Mouse (Mus musculus): ENCODE measurements around the gene Cd274. TPM values are rescaled to one million over a fixed set of nuclear protein-coding genes. Genes with fewer than 3 reads are reported as not detected.

Cd274 gene
- polyA plus RNA-seq, 1 experiment from 2014 or later = 0.43 TPM

- ATAC-seq (ENCODE audit: low FRiP score, low read depth) = no peak
These were observed 21.6 kb upstream of the Cd274 start for GRCm38 (mm10) chr19:29345636-29346035.

DNA sequence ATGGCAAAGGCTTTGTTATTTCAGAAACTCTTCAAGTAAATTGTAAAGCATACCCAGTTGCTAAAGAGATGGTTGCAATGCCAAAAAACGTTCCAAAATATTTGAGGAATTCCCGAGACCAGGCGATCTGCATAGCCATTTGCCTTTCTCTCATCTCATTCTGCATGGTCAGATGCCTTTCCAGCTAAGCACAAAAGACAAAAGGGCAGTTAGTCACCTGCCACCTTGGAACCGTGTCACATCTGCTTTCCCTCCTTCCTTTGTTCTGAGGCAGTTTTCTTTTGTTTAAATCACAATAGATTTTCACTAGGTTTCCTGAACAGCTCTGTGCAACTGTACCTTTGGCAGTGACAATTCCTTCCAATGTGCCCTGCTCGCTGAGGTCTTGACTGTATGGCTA is 16.3 kb upstream of the Cd274 start:
- no peak overlapping the region for H3K4me2 ChIP-seq (replicated peaks)
- H3K4me1 ChIP-seq = no peaks in the 10 kb centered on the region
- H3K9ac ChIP-seq = no peak overlapping the region
- H3K27me3 ChIP-seq (replicated peaks) = no peaks in the 10 kb centered on the region
- H3K36me3 ChIP-seq = peaks cover 9% of the 10 kb centered on the region; the same call in 1 of the 2 replicates
- ATAC-seq (ENCODE audit: low FRiP score, low read depth) = no peak
- no peak overlapping the region for H3K4me3 ChIP-seq
- 20% methylated on average over 5 of the region's 5 CpGs for WGBS
- H3K27ac ChIP-seq = no peak overlapping the region
- no peaks in the 10 kb centered on the region for H3K9me3 ChIP-seq

More at GRCm38 (mm10) chr19:29345636-29346035, 21.6 kb upstream of the Cd274 start:
- Histone ChIP-seq H3K9me3 (no peaks in the 10 kb centered on the region), H3K27ac (no peak overlapping the region), H3K4me3 (no peak overlapping the region), H3K4me1 (no peaks in the 10 kb centered on the region), H3K9ac (no peak overlapping the region), H3K27me3 (replicated peaks) (no peaks in the 10 kb centered on the region), H3K4me2 (replicated peaks) (no peak overlapping the region), H3K36me3 (peaks cover 7% of the 10 kb centered on the region; the same call in 1 of the 2 replicates)
- WGBS = 82% methylated on average over 6 of the region's 6 CpGs

- Histone ChIP-seq H3K9ac (no peak overlapping the region), H3K4me1 (no peaks in the 10 kb centered on the region), H3K4me3 (peak overlapping the region; percentile 19), H3K27me3 (replicated peaks) (no peaks in the 10 kb centered on the region), H3K36me3 (peaks cover 8% of the 10 kb centered on the region; the same call in 1 of the 2 replicates), H3K4me2 (replicated peaks) (peak overlapping the region; percentile 57), H3K27ac (no peak overlapping the region), H3K9me3 (no peaks in the 10 kb centered on the region)
- 6% methylated on average over 20 of the region's 20 CpGs for WGBS
- ATAC-seq (ENCODE audit: low FRiP score, low read depth) = 0 out of 2 replicates have a peak, but pooled peaks have one; percentile 48
These were observed 12.1 kb upstream of the Cd274 start for GRCm38 (mm10) chr19:29354895-29355877.

GRCm38 (mm10) chr19:29356281-29356680 is 11.0 kb upstream of the Cd274 start:
- no peak for ATAC-seq (ENCODE audit: low FRiP score, low read depth)
- no peak overlapping the region for H3K4me2 ChIP-seq (replicated peaks)
- no peaks in the 10 kb centered on the region for H3K9me3 ChIP-seq
- H3K9ac ChIP-seq = no peak overlapping the region
- H3K4me3 ChIP-seq = no peak overlapping the region
- no peaks in the 10 kb centered on the region for H3K27me3 ChIP-seq (replicated peaks)
- no peak overlapping the region for H3K27ac ChIP-seq
- WGBS = 85% methylated on average over 11 of the region's 11 CpGs
- H3K36me3 ChIP-seq = peaks cover 8% of the 10 kb centered on the region; the same call in 1 of the 2 replicates
- H3K4me1 ChIP-seq = peaks cover 5% of the 10 kb centered on the region

DNA sequence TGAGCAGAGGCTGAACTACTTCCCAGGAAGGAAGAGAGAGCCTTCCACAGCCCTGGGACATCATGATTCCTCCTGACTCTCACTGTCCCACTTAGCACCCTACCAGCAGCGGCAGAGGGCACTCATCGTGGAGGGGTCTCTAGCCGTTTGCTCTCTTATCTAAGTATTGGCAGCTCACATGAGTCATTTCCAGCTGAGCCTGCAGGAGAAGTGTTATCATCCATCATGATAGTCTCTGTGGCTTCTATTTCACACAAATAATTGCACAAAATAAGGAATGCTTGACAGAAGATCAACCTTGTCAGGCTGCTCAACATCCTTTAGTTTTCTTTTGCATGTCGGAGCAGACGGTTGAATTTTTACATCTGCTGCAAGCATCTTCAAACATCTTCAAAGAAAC is 7.0 kb upstream of the Cd274 start:
- Histone ChIP-seq H3K27ac (no peak overlapping the region), H3K4me3 (no peak overlapping the region), H3K4me1 (peaks cover 7% of the 10 kb centered on the region), H3K27me3 (replicated peaks) (no peaks in the 10 kb centered on the region; the same call in 1 of the 2 replicates), H3K36me3 (0 out of 2 replicates have a peak, but pooled peaks cover 6% of the 10 kb centered on the region), H3K9me3 (no peaks in the 10 kb centered on the region), H3K9ac (no peak overlapping the region), H3K4me2 (replicated peaks) (no peak overlapping the region)
- 84% methylated on average over 5 of the region's 5 CpGs for WGBS
- ATAC-seq (ENCODE audit: low FRiP score, low read depth) = no peak

- 0 out of 2 replicates have a peak, but pooled peaks cover 6% of the 10 kb centered on the region for H3K36me3 ChIP-seq
- H3K9ac ChIP-seq = peak overlapping the region; percentile 73
- H3K4me3 ChIP-seq = peak overlapping the region; percentile 67
- ATAC-seq (ENCODE audit: low FRiP score, low read depth) = peak; percentile 100
- no peaks in the 10 kb centered on the region for H3K9me3 ChIP-seq
- peak overlapping the region; percentile 78 for H3K4me2 ChIP-seq (replicated peaks)
- H3K27me3 ChIP-seq (replicated peaks) = no peaks in the 10 kb centered on the region; the same call in 1 of the 2 replicates
- no peak overlapping the region for H3K27ac ChIP-seq
- 3% methylated on average over 33 of the region's 33 CpGs for WGBS
- peaks cover 7% of the 10 kb centered on the region for H3K4me1 ChIP-seq
These were observed 5.7 kb upstream of the Cd274 start for GRCm38 (mm10) chr19:29361468-29362130.

DNA sequence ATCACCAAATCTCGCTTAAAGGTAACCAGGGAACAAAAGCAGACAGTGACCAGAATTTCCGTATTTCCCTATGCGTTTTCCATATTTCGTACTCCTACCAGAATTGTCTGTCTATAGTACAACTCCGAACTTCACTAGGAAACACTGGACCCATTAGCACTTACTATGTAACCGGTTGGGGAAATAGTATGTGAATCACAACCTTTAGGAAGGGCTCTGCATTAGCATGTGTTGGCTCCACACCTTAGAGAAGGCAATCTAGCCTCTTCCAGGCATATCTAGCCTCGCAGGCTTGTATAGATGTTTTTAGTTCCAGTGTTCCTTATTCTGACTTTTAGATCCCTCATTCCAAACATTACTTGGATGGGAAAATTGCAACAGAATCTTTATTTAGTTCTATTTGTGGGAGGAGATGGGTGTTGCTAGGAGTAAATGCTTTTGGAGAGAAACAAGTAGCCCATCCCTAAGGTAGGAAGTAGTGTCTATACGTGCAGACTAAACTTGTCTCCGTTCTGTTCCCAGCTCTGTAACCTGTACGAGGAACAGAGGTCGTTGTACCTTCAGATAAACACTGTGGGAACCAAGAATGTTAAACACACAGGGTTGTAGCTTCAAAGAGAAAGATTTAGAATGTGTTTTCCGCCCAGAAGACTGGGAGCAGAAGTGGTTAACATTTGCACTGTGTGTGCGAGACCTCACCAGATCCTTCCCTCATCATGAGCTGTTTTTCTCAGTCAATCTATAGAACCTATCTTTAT is 4.9 kb upstream of the Cd274 start:
- 52% methylated on average over 13 of the region's 13 CpGs for WGBS
- no peak overlapping the region for H3K27ac ChIP-seq

DNA sequence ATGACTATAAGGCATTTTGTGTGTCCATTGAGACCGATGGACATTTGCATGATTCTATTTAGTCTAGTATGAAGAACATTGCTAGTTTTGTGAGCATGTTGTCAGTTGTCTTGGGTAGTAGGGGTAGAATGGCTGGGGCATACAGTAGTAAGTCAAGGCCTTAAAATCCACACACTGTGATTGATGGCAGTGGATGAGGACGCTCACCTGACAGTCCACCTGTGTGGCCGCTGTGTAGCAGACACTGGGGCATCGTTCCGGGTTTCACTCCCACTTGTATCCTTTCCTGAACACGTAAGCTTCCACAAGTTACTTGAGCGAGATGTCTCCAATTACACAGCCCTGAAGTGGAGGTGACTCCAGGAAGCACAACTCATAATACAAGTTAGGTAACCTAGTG is 3.7 kb upstream of the Cd274 start:
- Histone ChIP-seq H3K4me1 (peaks cover 16% of the 10 kb centered on the region), H3K9ac (no peak overlapping the region), H3K4me3 (no peak overlapping the region), H3K36me3 (no peaks in the 10 kb centered on the region), H3K9me3 (no peaks in the 10 kb centered on the region), H3K27ac (no peak overlapping the region), H3K4me2 (replicated peaks) (no peak overlapping the region), H3K27me3 (replicated peaks) (no peaks in the 10 kb centered on the region; the same call in 1 of the 2 replicates)
- ATAC-seq (ENCODE audit: low FRiP score, low read depth) = no peak
- 89% methylated on average over 7 of the region's 7 CpGs for WGBS

More for the DNA sequence above, 4.9 kb upstream of the Cd274 start:
- 0 out of 2 replicates have a peak, but pooled peaks cover 6% of the 10 kb centered on the region for H3K36me3 ChIP-seq
- no peaks in the 10 kb centered on the region for H3K9me3 ChIP-seq
- H3K4me2 ChIP-seq (replicated peaks) = peak overlapping the region; percentile 78
- peak overlapping the region; percentile 67 for H3K4me3 ChIP-seq
- H3K9ac ChIP-seq = peak overlapping the region; percentile 73; the same call in 1 of the 2 replicates
- no peaks in the 10 kb centered on the region; the same call in 1 of the 2 replicates for H3K27me3 ChIP-seq (replicated peaks)
- 0 out of 2 replicates have a peak, but pooled peaks have one; percentile 51 for ATAC-seq (ENCODE audit: low FRiP score, low read depth)
- H3K4me1 ChIP-seq = peaks cover 13% of the 10 kb centered on the region

GRCm38 (mm10) chr19:29364076-29364475 is 3.2 kb upstream of the Cd274 start:
- WGBS = 82% methylated on average over 5 of the region's 5 CpGs
- Histone ChIP-seq H3K4me1 (peaks cover 16% of the 10 kb centered on the region), H3K9me3 (no peaks in the 10 kb centered on the region), H3K4me2 (replicated peaks) (no peak overlapping the region), H3K27me3 (replicated peaks) (no peaks in the 10 kb centered on the region; the same call in 1 of the 2 replicates), H3K9ac (no peak overlapping the region), H3K27ac (no peak overlapping the region), H3K4me3 (no peak overlapping the region), H3K36me3 (no peaks in the 10 kb centered on the region)
- ATAC-seq (ENCODE audit: low FRiP score, low read depth) = no peak

DNA sequence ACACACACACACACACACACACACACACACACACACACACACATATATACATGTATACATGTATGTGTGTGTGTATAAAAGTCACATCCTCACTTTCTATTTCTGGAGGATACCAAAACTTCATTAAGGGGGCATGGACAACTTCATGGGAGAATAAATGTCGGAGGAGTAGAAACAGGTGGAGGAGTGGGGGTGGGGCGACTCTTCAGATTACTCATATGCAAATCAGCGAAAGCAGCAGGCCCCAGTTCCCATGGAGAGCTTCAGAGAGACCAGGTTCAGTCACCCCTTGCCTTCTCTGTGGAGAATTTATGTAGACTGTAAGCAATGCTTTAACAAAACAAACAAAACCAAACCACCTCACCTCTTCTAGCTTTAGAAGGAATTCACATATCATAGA is 2.1 kb upstream of the Cd274 start:
- H3K36me3 ChIP-seq = no peaks in the 10 kb centered on the region
- no peak overlapping the region for H3K9ac ChIP-seq
- no peaks in the 10 kb centered on the region; the same call in 1 of the 2 replicates for H3K27me3 ChIP-seq (replicated peaks)
- H3K4me3 ChIP-seq = no peak overlapping the region
- H3K9me3 ChIP-seq = no peaks in the 10 kb centered on the region
- peaks cover 16% of the 10 kb centered on the region for H3K4me1 ChIP-seq
- 25% methylated on average over 3 of the region's 3 CpGs for WGBS
- no peak for ATAC-seq (ENCODE audit: low FRiP score, low read depth)
- no peak overlapping the region for H3K27ac ChIP-seq
- no peak overlapping the region for H3K4me2 ChIP-seq (replicated peaks)

DNA sequence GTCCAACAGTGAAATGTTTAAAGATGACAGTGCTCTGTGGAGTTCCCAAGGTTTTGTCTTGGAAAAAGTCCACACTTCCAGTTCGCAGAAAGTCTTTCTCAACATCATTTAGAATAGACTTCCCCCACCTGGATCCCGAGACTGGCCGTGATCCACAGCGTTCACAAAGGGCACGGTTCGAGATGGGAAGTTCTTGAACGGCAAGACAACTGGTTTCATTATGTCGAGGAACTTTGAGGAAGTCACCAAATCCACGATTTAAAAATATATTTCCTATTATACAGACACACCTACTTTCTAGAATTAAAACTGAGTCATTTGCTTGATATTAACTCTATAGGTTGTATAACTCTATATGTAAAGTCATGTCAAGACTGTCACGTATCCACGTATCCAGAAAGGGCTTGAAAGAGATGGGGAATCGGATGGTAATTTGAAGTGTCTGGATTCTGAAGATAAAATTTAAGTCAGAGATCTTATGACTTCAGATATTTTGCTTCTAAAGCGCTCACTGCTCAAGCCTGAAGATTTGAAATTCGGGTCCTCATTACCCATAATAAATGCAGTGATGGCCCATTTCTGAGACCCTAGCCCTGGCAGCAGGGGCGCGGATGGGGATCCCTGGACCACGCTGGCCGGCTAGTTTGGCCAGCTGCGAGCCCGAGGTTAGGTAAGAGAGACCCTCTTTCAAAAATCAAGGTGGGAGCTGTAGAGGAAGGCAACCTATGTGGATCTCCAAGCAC is 858 bp upstream of the Cd274 start:
- no peaks in the 10 kb centered on the region for H3K9me3 ChIP-seq
- no peak overlapping the region for H3K9ac ChIP-seq
- no peaks in the 10 kb centered on the region; the same call in 1 of the 2 replicates for H3K27me3 ChIP-seq (replicated peaks)
- 63% methylated on average over 20 of the region's 20 CpGs for WGBS
- ATAC-seq (ENCODE audit: low FRiP score, low read depth) = no peak
- no peaks in the 10 kb centered on the region for H3K36me3 ChIP-seq
- H3K27ac ChIP-seq = no peak overlapping the region
- H3K4me3 ChIP-seq = peak overlapping the region; percentile 37
- peaks cover 10% of the 10 kb centered on the region; the same call in 1 of the 2 replicates for H3K4me1 ChIP-seq
- H3K4me2 ChIP-seq (replicated peaks) = peak overlapping the region; percentile 63
